Mouse (Mus musculus) kidney, postnatal 14 days (tissue): ENCODE measurements around the gene Smarce1.

Experiments used
- DNase-seq: peaks from one replicate; pipeline ENCODE4 v3.0.0; 2022; ENCODE audit warnings: mixed read lengths

The Smarce1 gene

GRCm38 (mm10) chr11:99167576-99167975, 63.2 kb downstream of the Smarce1 start:
- DNase-seq: no peak

- no peak for DNase-seq
These were observed 64.6 kb downstream of the Smarce1 start for GRCm38 (mm10) chr11:99166241-99166640.

- DNase-seq: no peak
These were observed 65.6 kb downstream of the Smarce1 start for GRCm38 (mm10) chr11:99165031-99165752.

GRCm38 (mm10) chr11:99162972-99163686, 67.7 kb downstream of the Smarce1 start:
- no peak for DNase-seq

GRCm38 (mm10) chr11:99161648-99162047, 69.2 kb downstream of the Smarce1 start:
- no peak for DNase-seq

GRCm38 (mm10) chr11:99160228-99160627, 70.6 kb downstream of the Smarce1 start:
- DNase-seq: no peak
